Comparison of ENCODE assay signal across 7 mouse cellular contexts in genomic region chr13:34046421-34047012, GRCm38 (mm10). TPM values are rescaled to one million over a fixed set of nuclear protein-coding genes. Genes with fewer than 3 reads are reported as not detected.
A peak's percentile ranks its signal among the peaks of the same experiment; 100 is the strongest.
DNase-seq lines count a peak whose midpoint lies in the region; ATAC-seq lines count a peak whose summit lies in the region.

No protein-coding gene starts in this region.

- DNase-seq in gastrocnemius, postnatal 10 days: peak; percentile 85
- peak; percentile 89 to 92 for DNase-seq in left cerebral cortex, postnatal 10 days (ENCODE audit: extremely low spot score in 1 of 2, low spot score in 2 of 2)
- peak; percentile 81 for DNase-seq in mesoderm, embryonic 11.5 days (ENCODE audit: low read depth, low spot score)
- peak; percentile 77 for DNase-seq in right cerebral cortex, postnatal 25 days

- peak; percentile 99 for ATAC-seq in activated CD4-positive, CD25-positive, alpha-beta regulatory T cell, adult 4 months
- ATAC-seq in common myeloid progenitor, adult 5-6 weeks (replicated peaks; ENCODE audit: low read depth, poor library complexity, severe bottlenecking): peak; percentile 98
- ATAC-seq in inflammation-experienced regulatory T-cells, adult 6 months: peak; percentile 100

- intact Hi-C loops in left cerebral cortex, postnatal 10 days (cut with DNase I): loop anchor here (2.0 to 10.0 kb wide), 2 partner anchors 108 to 578 kb away; no protein-coding TSS in a partner anchor

RNA-seq across cellular contexts. Expression of gene Bphl, which starts 9.1 kb away (rescaled TPM):
- polyA plus RNA-seq in activated CD4-positive, CD25-positive, alpha-beta regulatory T cell, adult 4 months (2017; shearing (Covaris generic)): 10 to 100 TPM; 20.0 to 25.5 TPM
- total RNA-seq in common myeloid progenitor, adult 5-6 weeks (2017): 25.9 and 51.3 TPM in 2 replicates
- total RNA-seq in gastrocnemius, postnatal 10 days (2021): 10 to 100 TPM; 21.3 to 26.5 TPM
- 10 to 100 TPM; 11.8 to 33.6 (median 31.4) TPM for polyA plus RNA-seq in inflammation-experienced regulatory T-cells, adult 6 months (2017; shearing (Covaris generic))
- total RNA-seq in left cerebral cortex, postnatal 10 days (2021): 10 to 100 TPM; 28.5 to 32.1 TPM

RNA-seq across cellular contexts. Expression of gene Tubb2a, which starts 31.3 kb away (rescaled TPM):
- polyA plus RNA-seq in activated CD4-positive, CD25-positive, alpha-beta regulatory T cell, adult 4 months (2017; shearing (Covaris generic)): 1 to 10 TPM; 4.7 to 5.4 TPM
- 8.1 and 15.1 TPM in 2 replicates for total RNA-seq in common myeloid progenitor, adult 5-6 weeks (2017)
- 10 to 100 TPM; 44.4 to 49.4 TPM for total RNA-seq in gastrocnemius, postnatal 10 days (2021)
- 1 to 10 TPM; 3.1 to 8.7 (median 8.0) TPM for polyA plus RNA-seq in inflammation-experienced regulatory T-cells, adult 6 months (2017; shearing (Covaris generic))
- total RNA-seq in left cerebral cortex, postnatal 10 days (2021): 1,000 to 10,000 TPM; 2,795 to 2,863 TPM

RNA-seq across cellular contexts. Expression of gene Serpinb6a, which starts 43.9 kb away (rescaled TPM):
- 10 to 100 TPM; 36.4 to 41.2 TPM for polyA plus RNA-seq in activated CD4-positive, CD25-positive, alpha-beta regulatory T cell, adult 4 months (2017; shearing (Covaris generic))
- total RNA-seq in common myeloid progenitor, adult 5-6 weeks (2017): 15.1 and 16.4 TPM in 2 replicates
- 10 to 100 TPM; 68.8 to 77.6 TPM for total RNA-seq in gastrocnemius, postnatal 10 days (2021)
- polyA plus RNA-seq in inflammation-experienced regulatory T-cells, adult 6 months (2017; shearing (Covaris generic)): 10 to 100 TPM; 39.5 to 66.1 (median 50.4) TPM
- 10 to 100 TPM; 37.6 to 41.9 TPM for total RNA-seq in left cerebral cortex, postnatal 10 days (2021)

RNA-seq across cellular contexts. Expression of gene Ripk1, which starts 44.4 kb away (rescaled TPM):
- polyA plus RNA-seq in activated CD4-positive, CD25-positive, alpha-beta regulatory T cell, adult 4 months (2017; shearing (Covaris generic)): 10 to 100 TPM; 11.9 to 15.7 TPM
- total RNA-seq in common myeloid progenitor, adult 5-6 weeks (2017): 43.0 and 47.0 TPM in 2 replicates
- 10 to 100 TPM in 1 of 2 experiments, 1 to 10 TPM in 1; 8.5 to 11.2 TPM for total RNA-seq in gastrocnemius, postnatal 10 days (2021)
- polyA plus RNA-seq in inflammation-experienced regulatory T-cells, adult 6 months (2017; shearing (Covaris generic)): 10 to 100 TPM; 10.6 to 17.5 (median 16.5) TPM
- total RNA-seq in left cerebral cortex, postnatal 10 days (2021): 1 to 10 TPM; 7.5 to 8.4 TPM

Comparison
In these comparisons a context has a peak if more than half of its experiments do, and no peak if none do; other contexts are left out.
1. Peak in every context shown above with its lines: DNase-seq and ATAC-seq.
2. RNA of gene Tubb2a, which starts 31.3 kb away (total RNA-seq): 2,795 to 2,863 TPM in left cerebral cortex, postnatal 10 days; 44.4 to 49.4 TPM in gastrocnemius, postnatal 10 days and 8.1 to 15.1 TPM in common myeloid progenitor, adult 5-6 weeks; every median in the first group is over 10 times any median in the second.